Mouse (Mus musculus) adrenal gland, postnatal 14 days (tissue): ENCODE data around the gene Glrx3. TPM values are rescaled to one million over a fixed set of nuclear protein-coding genes. Genes with fewer than 3 reads are reported as not detected.

Experiments
- DNase-seq: peaks from one replicate; pipeline ENCODE4 v3.0.0; 2021; ENCODE audit warnings: mixed read lengths
- total RNA-seq: library from RNA; stranded (reverse); gene quantifications from 2 replicates; pipeline ENCODE4 v1.2.3, GENCODE M21; 2021

Glrx3 gene
- total RNA-seq, 1 experiment from 2014 or later: 120 TPM

DNA sequence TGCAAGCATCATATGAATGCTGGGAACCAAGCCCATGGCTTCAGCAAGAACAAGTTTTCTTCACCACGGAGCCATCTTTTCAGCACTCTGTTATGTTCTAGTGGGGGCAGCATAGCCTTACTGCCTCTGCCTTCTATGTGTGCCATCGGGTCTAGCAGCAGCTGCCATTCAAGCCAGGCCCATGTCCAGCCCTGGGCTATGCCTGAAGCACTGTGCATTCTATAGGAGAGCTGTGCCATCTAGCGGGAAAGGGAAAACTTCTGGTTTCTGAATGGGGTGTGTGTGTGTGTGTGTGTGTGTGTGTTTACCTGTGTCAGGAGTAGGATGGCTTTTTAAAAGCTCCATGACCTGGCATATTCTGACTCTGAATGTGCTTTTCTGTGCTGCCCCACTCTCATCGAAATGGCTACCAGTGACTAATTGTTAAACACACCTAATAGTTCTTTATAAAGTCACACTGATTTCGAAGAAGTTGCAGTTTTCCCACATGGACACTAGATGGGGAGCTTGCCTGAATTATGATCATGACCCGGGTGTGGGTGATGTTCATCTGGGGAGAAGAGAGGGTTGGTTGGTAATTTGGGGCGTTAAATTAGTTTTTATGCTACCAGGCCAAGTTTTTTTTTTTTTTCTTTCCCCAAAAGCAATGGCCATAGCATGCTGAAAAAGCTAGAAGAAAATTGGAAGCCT, 34.2 kb downstream of the Glrx3 start:
- no peak for DNase-seq

DNA sequence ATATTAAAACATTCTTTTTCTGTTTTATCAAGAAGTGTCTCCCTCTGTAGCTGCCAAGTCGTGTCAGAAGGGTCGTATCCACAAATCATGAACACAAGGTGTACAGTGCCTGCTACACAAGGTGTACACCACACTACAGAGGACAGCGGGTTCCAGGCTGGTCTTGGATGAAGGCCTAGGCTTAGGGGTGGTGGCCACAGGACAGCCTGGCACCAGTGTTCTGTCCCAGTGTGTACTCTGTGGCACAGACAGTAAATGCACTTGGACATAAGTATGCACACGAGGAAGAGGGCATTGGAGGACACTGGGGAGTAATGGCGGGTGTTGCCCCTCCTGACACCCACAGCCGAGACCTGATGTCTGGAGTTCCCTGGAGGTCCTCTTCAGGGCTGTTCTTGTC, 34.7 kb downstream of the Glrx3 start:
- no peak for DNase-seq

DNA sequence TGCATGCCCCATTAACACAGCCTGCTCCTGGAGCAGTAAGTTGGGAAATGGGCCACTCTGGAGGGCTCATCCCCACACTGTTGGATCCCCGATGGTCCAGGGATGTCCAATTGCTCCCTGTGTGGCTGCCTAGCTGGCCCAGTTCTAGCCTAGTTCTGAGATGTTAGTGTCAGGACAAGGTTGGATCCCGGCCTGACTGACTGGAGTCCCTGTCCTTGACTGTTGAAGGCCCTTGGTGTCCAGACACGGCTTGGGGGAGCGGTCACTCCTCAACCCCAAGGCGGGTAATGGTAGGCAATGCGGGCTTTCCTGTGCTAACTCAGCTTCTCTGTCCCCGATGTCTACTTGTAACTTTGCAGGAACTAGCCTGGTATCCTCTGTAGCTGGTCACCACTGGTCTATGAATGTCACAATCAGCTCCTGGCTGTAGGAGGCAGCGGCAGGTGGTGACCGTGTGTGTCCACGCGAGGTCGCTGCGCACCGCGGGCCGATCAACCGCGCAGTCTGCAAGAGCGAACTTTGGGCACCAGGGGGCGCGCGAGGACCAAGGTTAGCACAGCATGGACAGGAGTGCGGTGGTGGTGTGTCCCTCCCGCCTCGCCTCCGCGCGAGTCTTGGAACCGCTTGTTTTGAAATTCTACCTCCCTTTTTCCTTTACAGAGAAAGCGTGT, 40.7 kb downstream of the Glrx3 start:
- DNase-seq: peak; percentile 97

DNA sequence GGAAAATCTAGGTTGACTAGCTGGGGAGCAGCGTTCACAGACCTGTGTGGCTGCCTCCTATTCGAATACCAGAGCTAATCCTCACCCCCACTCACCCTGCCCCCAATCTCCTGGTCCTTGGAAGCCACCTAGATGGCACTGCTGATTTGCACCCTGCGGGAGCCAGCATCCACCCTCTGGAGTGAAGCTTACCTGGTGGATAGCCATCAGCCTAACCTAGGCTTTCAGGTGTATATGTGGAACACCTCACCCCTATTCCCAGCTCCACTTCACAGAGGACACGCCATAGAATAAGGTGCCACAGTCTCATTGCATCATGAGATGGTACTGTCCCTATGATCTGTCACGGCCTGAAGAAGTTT, 41.2 kb downstream of the Glrx3 start:
- no peak for DNase-seq

DNA sequence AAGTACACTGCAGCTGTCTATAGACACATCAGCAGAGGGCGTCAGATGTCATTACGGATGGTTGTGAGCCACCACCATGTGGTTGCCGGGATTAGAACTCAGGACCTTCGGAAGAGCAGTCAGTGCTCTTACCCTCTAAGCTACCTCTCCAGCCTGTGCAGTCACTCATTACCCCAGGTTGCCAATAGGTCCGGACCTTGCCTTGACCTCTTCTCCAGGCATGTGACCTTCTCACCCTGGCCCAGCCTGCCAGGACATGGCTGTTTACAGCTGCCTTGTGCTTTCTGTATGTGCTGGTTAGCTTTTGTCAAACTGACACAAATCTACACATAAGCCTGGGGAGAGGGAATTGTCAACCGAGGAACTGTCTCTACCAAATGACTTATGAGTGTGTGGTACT, 43.4 kb downstream of the Glrx3 start:
- no peak for DNase-seq

DNA sequence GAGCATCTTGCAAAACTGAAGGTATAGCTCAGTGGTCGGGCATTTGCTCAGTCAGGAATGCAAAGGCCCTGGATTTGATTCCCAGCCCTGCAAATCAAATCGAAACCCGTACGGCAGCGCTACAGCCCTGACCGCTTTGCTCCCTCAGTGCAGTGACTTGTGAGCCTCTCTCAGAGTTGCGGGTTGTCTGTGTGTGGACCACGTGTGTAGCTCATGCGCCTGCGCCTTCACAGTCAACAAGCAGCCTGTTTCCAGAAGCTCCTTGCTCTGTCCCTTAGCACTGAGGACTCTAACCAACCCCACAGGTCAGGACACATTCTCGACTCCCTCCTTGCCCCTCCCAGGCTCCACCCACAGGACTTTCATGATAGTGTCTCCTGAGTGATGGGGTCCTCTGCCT, 46.6 kb downstream of the Glrx3 start:
- DNase-seq: no peak

DNA sequence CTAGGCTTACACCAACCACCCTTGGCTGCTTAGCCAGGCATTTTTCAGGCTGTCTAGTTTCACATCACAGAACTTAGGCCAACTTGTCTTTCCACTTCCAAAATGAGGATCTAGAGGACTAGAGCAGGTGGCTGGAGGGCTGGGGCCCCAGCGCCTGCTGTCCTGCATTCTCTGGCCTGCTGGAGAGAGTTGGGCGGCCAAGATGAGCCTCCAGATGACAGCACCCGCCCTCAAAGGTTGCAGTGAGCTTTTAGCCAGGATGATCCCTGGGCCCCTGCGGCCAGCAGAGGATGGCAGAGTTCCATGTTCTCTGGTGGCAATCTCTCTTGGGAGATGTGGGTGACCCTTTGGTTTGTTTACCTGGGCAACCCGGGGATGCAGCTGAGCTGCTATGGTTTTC, 51.0 kb downstream of the Glrx3 start:
- DNase-seq: no peak

DNA sequence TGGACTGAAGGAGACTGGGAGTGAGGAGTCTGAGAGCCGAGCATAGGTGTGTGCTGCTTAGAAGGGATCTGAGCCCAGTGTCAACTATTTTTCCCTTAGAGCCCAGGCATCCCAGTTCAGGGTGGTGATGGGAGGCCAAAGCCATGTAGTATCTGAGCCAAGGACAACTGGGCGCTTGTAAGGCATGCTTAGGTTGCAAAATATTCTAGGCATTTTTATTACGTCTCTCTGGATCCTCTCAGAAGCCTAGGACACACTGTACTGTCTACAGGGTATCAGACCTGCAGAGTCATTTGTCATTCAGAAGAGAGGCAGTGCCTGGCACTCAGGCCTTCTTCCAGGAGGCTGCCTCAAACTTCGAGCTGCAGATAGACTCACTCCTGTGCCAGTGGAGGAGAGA, 53.3 kb downstream of the Glrx3 start:
- no peak for DNase-seq

DNA sequence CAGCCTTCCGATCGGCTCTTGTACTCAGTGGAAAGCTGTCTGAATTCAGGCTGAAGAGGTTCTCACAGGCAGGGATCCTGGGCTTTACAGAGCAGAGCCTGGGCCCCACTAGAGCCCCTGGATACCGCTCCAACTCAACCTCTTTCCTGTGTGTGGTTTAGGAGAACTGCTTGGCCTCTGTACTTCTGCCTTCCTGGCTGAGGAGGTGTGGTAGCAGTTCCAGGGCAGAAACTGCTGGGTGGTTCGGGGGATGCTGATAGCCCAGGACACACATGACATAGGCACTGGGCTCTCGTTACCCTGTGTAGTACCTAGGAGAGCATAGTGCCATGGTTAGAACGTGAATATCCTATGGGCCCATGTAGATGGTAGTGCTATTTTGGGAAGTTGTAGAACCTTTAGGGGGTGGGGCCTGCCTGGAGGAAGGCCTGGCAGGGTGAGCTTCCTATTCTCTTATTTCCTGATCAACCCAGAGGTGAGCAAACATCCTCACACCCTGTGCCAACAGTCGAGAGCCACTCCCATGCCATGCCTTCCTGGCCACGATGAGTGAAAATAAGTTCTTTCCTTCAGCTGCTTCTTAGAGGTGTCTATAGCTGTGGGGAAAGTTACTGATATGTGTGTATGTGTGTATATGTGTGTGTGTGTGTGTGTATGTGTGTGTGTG, 55.0 kb downstream of the Glrx3 start:
- no peak for DNase-seq

DNA sequence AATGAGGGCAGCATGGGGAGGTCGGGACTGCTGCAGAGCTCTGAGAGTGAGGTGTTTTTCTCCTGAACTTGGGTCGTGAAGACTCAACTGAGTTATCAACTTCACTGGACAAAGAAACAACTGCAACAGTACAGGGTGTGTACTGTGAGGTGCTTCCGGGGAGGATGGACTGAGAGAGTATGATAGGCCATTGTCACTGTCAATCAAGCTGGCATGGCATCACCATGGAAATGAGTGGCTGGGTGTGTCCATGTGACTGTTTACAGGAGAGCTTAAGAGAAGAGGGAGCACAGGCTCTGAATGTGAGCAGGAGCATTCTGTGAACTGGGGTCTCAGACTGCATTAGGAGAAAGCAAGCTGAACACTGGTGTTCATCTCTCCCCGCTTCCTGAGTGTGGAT, 61.3 kb downstream of the Glrx3 start:
- no peak for DNase-seq

DNA sequence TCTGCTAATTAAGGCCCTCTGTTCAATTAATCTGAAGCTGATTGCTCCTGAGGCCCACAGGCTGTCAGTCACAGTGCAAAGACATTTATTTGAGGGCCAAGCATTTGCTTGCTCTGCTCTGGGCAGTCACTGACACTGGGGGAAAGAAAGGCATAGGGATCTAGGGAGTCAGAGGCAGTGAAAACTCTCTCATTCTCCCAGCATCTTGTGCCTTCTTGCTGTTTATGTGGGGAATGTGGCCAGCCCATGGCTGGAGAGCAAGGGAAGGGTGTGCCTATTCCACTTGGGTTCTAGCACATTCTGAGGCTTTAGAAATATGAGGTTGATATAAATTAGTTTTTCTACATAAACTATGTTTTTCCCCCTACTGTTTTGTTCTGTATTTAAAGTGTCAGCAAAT, 80.2 kb downstream of the Glrx3 start:
- DNase-seq: no peak

DNA sequence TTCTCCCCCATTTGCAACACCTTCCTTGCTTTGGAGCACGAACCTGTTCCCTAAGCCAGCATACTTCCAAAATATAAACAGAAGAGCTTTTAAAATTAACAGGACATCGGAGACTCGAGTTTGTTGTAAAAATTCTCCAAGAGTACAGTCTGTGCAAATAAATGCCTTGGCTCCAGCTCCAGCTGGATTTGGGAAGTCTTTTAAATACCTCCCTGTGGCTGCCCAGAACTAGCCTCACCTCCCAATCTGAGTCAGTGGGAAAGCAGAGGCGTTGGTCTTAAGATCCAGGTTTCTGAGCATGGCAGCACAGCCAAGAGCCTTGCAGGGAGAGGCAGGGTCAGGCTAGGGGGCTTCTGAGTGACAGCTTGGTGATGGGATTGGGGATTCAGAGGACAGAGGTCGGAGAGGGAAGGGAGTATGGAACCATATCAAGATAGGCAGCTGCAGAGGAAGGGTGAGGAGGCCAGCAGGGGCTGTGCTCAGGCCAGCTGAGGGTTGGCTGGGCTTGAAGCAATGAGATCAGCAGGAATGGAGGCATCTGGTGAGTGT, 80.7 kb downstream of the Glrx3 start:
- no peak for DNase-seq

Other genes with a start within 250 kb of the Glrx3 start
- gene Ebf3, start 123.2 kb upstream of the Glrx3 start, total RNA-seq: 12.6 and 13.1 TPM in 2 replicates
- 9.3 and 10.1 TPM in 2 replicates for gene 9430038I01Rik, start 26.9 kb upstream of the Glrx3 start, total RNA-seq